Mouse (Mus musculus) left cerebral cortex, adult 18-20 months (tissue): ENCODE data around the gene Gm48551. TPM values are rescaled to one million over a fixed set of nuclear protein-coding genes. Genes with fewer than 3 reads are reported as not detected.
A peak's percentile ranks its signal among the peaks of the same experiment; 100 is the strongest.

ENCODE experiments used
- DNase-seq, 2 experiments: peaks; one replicate each; pipeline ENCODE4 v3.0.0; 2021 to 2022; ENCODE audit warnings: low spot score in 2 of 2, mixed read lengths in 1 of 2
- long read RNA-seq, 2 experiments: library from polyadenylated mRNA; stranded (forward); transcript quantifications; one replicate each; pipeline ENCODE4 v2.0.0; 2021
- total RNA-seq, 2 experiments: library from RNA; stranded (reverse); gene quantifications; 2 replicates each; pipeline ENCODE4 v1.2.3; 2021

The Gm48551 gene
- 1 to 10 TPM; 3.1 to 3.8 TPM for total RNA-seq
- long read RNA-seq, experiment 1, partial matches to known transcripts: 0 of 20 reads
- long read RNA-seq, experiment 1, other reads (novel, unspliced or antisense): 17 of 20 reads
- long read RNA-seq, experiment 2, partial matches to known transcripts: 0 of 4 reads
- long read RNA-seq, experiment 2, other reads (novel, unspliced or antisense): 3 of 4 reads

- peak; percentile 98 to 99 for DNase-seq
Measured at GRCm38 (mm10) chr10:81383802-81384604, at the start of gene Gm48551, which contains the start of gene Dohh. Gm48551 (plus strand) TSS chr10:81384466. Dohh (plus strand) TSS chr10:81384428.

GRCm38 (mm10) chr10:81335393-81336340 lies 48.6 kb upstream of the Gm48551 start:
- DNase-seq: no peak

GRCm38 (mm10) chr10:81336558-81336957 lies 47.7 kb upstream of the Gm48551 start:
- no peak for DNase-seq

GRCm38 (mm10) chr10:81340551-81341332 lies 43.5 kb upstream of the Gm48551 start:
- no peak for DNase-seq

GRCm38 (mm10) chr10:81341333-81341949 lies 42.8 kb upstream of the Gm48551 start:
- peak; percentile 63 to 75 for DNase-seq

- no peak for DNase-seq
Measured at GRCm38 (mm10) chr10:81342686-81343505, 41.4 kb upstream of the Gm48551 start, which contains the start of gene Gipc3. Gipc3 (minus strand) TSS chr10:81343266.

DNA sequence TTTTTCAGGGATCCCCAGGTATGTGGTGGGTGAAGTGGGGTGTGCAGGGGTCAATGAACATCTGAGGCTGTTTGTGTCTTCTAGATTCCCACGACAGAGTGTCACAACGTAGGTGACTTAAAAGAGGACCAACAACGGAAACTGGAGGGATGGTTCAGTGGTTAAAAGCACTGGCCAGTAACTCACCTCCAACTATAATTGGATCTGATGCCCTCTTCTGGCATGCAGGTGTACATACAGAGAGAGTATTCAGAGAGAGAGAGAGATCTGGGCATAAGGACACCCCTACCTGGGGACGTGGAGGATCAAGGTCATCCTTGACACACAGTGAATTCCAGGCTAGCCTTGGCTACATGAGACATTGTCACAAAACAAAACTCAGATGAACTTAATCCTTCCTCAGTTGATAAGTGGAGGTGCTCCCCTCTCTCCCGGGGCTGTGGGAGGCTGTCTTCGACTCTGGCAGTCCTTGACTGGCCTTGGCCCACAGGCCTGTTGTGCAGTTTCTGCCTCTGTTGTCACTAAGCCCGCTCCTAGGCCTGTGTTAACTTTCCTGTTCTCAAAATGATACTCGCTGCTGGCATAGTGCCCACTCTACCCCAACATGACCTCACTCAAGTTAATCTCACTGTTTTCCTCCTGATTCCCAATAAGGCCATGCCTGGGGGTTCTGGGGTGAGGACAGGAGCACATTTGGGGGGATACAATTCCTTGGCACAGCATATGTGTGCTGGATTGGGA lies 39.7 kb upstream of the Gm48551 start:
- DNase-seq: no peak

DNA sequence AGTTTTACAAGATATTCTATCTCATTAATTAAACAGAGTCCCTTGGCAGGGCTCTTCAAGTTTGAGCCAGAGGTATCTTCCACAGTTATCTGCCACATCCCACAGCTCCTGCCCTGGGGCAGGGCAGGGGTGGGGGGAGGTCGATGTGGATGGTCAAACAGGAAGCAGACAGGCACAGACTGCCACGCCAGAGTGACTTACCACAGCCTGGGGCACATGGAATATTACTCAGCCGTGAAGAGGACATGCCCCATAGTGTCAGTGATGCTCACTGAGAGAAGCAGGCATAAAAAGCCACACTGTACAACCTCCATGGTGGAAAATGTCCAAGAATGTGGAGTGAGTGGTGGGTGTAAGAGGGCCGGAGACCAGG lies 39.1 kb upstream of the Gm48551 start:
- DNase-seq: no peak

- peak; percentile 52 to 70 for DNase-seq
Measured at GRCm38 (mm10) chr10:81346453-81347067, 37.7 kb upstream of the Gm48551 start.

- DNase-seq: no peak
Measured at GRCm38 (mm10) chr10:81349146-81349545, 35.1 kb upstream of the Gm48551 start.

- DNase-seq: no peak
Measured at GRCm38 (mm10) chr10:81349961-81350350, 34.3 kb upstream of the Gm48551 start.

- DNase-seq: peak; percentile 99 to 100
Measured at GRCm38 (mm10) chr10:81350351-81351063, 33.8 kb upstream of the Gm48551 start, which contains the start of gene Hmg20b. Hmg20b (minus strand) TSS chr10:81350480.

- no peak for DNase-seq
Measured at GRCm38 (mm10) chr10:81351678-81352291, 32.5 kb upstream of the Gm48551 start.

DNA sequence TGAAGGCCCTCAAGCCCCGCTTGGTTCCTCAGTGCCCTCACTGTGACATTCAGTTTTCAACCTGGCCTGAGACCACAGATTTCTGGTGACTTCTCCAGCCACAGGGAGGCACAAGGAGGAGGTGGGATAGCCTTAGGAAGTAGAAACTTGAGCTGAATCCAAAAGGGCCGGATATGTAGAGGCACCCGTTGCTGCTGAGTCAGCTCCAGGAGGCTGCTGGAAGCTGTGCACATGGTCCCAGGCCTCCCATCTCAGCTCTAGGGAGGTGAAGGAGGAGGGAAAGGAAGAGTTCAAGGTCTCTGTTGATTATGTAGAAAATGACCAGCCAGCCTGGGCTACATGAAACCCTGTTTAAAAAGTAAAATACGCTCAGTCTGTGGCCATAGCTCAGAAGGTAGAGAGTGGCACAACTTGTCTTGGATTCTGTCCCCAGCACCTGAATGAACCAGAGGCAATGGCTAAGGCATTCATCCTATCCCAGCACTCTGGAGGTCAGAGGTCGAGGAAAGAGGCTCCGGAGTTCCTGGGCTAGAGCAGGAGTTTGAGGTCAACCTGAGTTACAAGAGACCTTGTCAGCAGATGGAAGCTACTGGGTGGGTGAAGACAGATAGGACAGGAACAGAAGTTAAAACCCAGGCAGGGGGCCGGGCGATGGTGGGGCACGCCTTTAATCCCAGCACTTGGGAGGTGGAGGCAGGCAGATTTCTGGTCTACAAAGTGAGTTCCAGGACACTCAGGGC lies 29.4 kb upstream of the Gm48551 start:
- no peak for DNase-seq

DNA sequence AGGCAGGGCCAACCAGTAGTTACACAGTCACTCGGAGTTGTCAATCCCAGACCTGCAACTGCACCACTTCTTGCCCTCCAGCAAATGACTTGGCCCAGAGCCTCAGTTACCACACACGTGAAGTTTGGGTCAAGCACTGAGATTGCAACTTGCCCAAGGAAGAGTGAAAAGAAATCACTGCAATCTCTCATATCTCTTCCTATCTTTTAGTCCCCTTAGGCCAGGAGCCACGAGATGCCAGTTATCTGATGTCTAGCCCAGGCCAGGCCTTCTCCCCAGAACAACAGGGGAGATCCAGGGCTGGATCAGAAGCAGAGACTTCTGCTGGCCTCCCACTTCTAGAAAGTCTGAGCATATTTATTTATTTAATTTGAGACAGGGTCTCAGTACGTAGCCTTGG lies 28.7 kb upstream of the Gm48551 start:
- no peak for DNase-seq

- no peak for DNase-seq
Measured at GRCm38 (mm10) chr10:81356352-81356990, 27.8 kb upstream of the Gm48551 start.
